Mouse (Mus musculus) liver, adult 2 months (tissue): ENCODE measurements around the gene Hspb2.

Source experiments
- CTCF ChIP-seq: fragments of 200-500 bp; IDR thresholded peaks from 2 replicates; pipeline ENCODE4 v1.5.1; 2011; ENCODE audit warnings: low read depth, low read length, control low read depth
- POLR2A ChIP-seq: fragments of 200-500 bp; IDR thresholded peaks from 2 replicates; pipeline ENCODE4 v1.6.1; 2011; ENCODE audit warnings: low read length, control low read depth; ENCODE audit not compliant: insufficient read depth; ENCODE audit errors: extremely low read depth

DNA sequence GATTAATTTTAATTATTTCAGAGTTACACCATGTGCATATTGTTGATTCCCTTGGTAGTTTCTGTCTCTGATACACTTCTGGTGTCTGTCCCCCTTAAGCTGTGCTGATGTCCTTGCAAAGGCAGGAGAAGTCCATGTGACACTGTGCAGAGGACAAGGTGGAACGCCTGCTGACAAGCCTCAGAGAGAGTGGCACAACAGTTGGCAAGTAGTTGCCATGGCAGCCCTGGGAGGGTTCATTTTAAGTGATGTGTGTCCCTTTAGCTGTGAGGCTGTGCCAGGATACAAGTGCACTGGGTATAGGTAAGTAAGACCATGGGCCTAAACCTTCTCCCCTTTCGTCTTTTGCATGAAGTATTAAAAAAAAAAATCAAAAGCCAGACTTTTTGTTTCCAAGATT lies 17.9 kb upstream of the Hspb2 start:
- TF ChIP-seq CTCF (no peak), POLR2A (no peak)
